Mouse (Mus musculus) liver, embryonic 12.5 days (tissue): ENCODE measurements around the gene Lmx1a. TPM values are rescaled to one million over a fixed set of nuclear protein-coding genes. Genes with fewer than 3 reads are reported as not detected.

Source experiments
- ATAC-seq: fragments of 200-750 bp; cut with Nextera tagmentation; 2 replicates; pipeline ENCODE4 v1.8.0; 2017; ENCODE audit warnings: moderate number of reproducible peaks, mild to moderate bottlenecking, moderate library complexity
- H3K27ac ChIP-seq: fragments of 300-500 bp; sonication (generic); 2 replicates; pipeline ENCODE4 v1.5.1; 2016; ENCODE audit warnings: mild to moderate bottlenecking
- H3K27me3 ChIP-seq: fragments of 300-500 bp; sonication (generic); replicated peaks from 2 replicates; pipeline ENCODE4 v1.6.1; 2016; ENCODE audit warnings: mild to moderate bottlenecking, moderate library complexity
- H3K36me3 ChIP-seq: fragments of 300-500 bp; sonication (generic); 2 replicates; pipeline ENCODE4 v1.6.1; 2016; ENCODE audit warnings: mild to moderate bottlenecking, moderate library complexity
- H3K4me1 ChIP-seq: fragments of 300-500 bp; sonication (generic); 2 replicates; pipeline ENCODE4 v1.6.1; 2016
- H3K4me2 ChIP-seq: fragments of 300-500 bp; sonication (generic); 2 replicates; pipeline ENCODE4 v1.6.1; 2016; ENCODE audit warnings: mild to moderate bottlenecking, moderate library complexity
- H3K4me3 ChIP-seq: fragments of 300-500 bp; sonication (generic); 2 replicates; pipeline ENCODE4 v1.5.1; 2016; ENCODE audit warnings: mild to moderate bottlenecking, moderate library complexity
- H3K9ac ChIP-seq: fragments of 300-500 bp; sonication (generic); 2 replicates; pipeline ENCODE4 v1.6.1; 2016; ENCODE audit warnings: mild to moderate bottlenecking, moderate library complexity
- H3K9me3 ChIP-seq: fragments of 300-500 bp; sonication (generic); replicated peaks from 2 replicates; pipeline ENCODE4 v1.6.1; 2016; ENCODE audit warnings: mild to moderate bottlenecking, moderate library complexity
- WGBS: fragments of 180-500 bp; shearing (Covaris S2); methylation state at CpG from one replicate; pipeline ENCODE4 v1.1.7; 2016; ENCODE audit not compliant: insufficient replicate concordance; 5-methylcytosine and 5-hydroxymethylcytosine counted together
- polyA plus RNA-seq: library from polyadenylated mRNA; unstranded; fragments of >200 nt; fragmentation: Nextera tagmentation; extraction: Ambion mirVana; gene quantifications from 2 replicates; pipeline ENCODE4 v1.2.1, GENCODE M21; 2016

The Lmx1a gene
- 1.2 and 1.6 TPM in 2 replicates for polyA plus RNA-seq

DNA sequence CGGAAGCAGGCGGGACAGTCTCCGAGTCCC lies at the start of gene Lmx1a:
Gene Lmx1a (plus strand): TSS at position 6 of the 30 bp plus-strand sequence.
- Histone ChIP-seq H3K4me3 (peak within 1 kb of the TSS; percentile 40), H3K27me3 (peaks cover 84% of the 10 kb centered on the region), H3K27ac (no peak within 1 kb of the TSS), H3K9ac (no peak within 1 kb of the TSS), H3K4me2 (peak within 1 kb of the TSS; percentile 60), H3K4me1 (no peaks in the 10 kb centered on the region), H3K9me3 (no peaks in the 10 kb centered on the region), H3K36me3 (no peaks in the 10 kb centered on the region)
- ATAC-seq, result no peak
- WGBS, result 4% methylated on average over 3 of the region's 3 CpGs

DNA sequence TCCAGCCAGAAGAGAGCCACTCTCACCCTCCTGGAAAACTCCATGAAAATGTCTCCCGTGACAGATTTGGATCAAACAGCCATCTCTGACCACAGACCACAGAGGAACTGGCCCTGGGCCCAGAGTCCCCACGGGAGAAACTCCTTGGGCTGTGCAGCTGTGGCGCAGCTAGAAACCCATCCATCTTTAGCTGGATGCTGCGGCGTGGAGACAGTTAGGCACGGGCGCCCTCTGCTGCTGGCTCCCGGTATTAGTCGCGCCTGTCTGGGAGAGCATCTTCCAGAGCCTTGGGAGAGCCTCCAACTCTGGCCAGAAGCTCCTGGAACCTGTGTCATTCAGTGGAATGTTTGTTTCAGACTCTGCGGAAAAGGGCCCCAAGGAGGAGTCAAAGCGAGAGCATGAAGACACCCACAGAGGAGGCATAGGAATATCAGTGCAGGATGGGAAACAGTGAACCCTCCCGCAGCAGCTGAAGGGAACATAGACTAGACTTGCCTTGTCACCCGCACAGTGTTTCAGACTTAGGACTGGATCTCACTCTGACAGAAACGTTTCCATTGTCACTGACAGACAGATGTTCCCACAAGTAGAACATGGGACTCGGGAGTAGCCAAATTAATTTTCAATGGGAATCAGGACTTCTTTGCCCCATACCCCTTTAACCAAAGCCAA lies 44.0 kb upstream of the Lmx1a start:
- peaks cover 30% of the 10 kb centered on the region for H3K27me3 ChIP-seq
- no peak for ATAC-seq
- no peak overlapping the region for H3K4me3 ChIP-seq
- H3K4me1 ChIP-seq, result no peaks in the 10 kb centered on the region
- H3K36me3 ChIP-seq, result no peaks in the 10 kb centered on the region
- no peak overlapping the region for H3K4me2 ChIP-seq
- no peak overlapping the region for H3K9ac ChIP-seq
- H3K27ac ChIP-seq, result no peak overlapping the region
- 16% methylated on average over 16 of the region's 16 CpGs for WGBS
- no peaks in the 10 kb centered on the region for H3K9me3 ChIP-seq

DNA sequence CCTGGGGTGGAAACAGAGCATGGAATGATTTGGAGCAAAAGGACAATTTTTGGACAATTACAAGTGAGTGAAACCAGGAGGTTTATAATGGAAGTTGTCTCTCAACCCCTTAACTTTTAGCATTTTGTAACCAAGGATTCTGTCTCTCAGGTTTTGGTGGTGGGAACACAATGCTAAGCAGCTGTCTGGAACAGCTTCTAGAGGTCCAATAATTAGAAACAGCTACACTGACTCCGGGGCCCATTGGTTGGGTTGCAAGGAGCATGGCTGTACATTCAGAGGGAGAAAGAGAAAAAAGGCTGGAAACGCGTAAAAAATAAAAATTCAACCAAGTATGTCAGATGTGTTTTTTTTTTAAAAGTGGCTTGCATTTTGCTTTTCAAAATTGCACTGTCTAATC lies 40.4 kb upstream of the Lmx1a start:
- H3K9me3 ChIP-seq, result no peaks in the 10 kb centered on the region
- peaks cover 12% of the 10 kb centered on the region; the same call in 1 of the 2 replicates for H3K27me3 ChIP-seq
- no peaks in the 10 kb centered on the region for H3K36me3 ChIP-seq
- H3K4me1 ChIP-seq, result no peaks in the 10 kb centered on the region
- 78% methylated on average over 3 of the region's 3 CpGs for WGBS
- no peak overlapping the region for H3K4me2 ChIP-seq
- H3K9ac ChIP-seq, result no peak overlapping the region
- no peak overlapping the region for H3K27ac ChIP-seq
- ATAC-seq, result no peak
- no peak overlapping the region for H3K4me3 ChIP-seq

DNA sequence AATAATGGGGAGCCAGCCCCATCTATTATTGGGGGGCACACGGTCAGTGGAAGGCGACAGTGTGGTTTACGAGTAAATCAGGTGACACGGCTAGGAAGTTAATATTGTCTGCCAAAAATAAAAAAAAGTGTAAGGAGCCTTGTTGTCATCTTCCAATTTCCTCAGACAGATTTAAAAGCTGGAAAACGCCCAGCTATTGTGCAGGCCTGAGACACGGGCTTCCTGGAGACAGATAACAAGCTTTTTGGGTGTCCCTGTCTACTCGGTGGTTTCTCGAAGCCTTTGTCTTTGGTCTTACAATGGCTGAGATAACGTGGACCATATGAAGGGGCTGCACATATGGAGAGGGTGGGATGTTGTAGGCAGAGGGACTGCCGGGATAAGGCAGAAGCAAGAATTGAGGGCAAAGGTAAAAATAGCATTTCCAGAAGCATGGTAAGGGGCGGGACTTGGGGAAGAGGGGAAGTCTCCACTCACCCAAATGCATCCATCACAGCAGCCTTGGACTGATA lies 39.9 kb upstream of the Lmx1a start:
- Histone ChIP-seq H3K9ac (no peak overlapping the region), H3K4me1 (no peaks in the 10 kb centered on the region), H3K4me2 (no peak overlapping the region), H3K4me3 (no peak overlapping the region), H3K27ac (no peak overlapping the region), H3K36me3 (no peaks in the 10 kb centered on the region), H3K9me3 (no peaks in the 10 kb centered on the region), H3K27me3 (peaks cover 7% of the 10 kb centered on the region; the same call in 1 of the 2 replicates)
- WGBS, result 53% methylated on average over 11 of the region's 11 CpGs
- no peak for ATAC-seq

DNA sequence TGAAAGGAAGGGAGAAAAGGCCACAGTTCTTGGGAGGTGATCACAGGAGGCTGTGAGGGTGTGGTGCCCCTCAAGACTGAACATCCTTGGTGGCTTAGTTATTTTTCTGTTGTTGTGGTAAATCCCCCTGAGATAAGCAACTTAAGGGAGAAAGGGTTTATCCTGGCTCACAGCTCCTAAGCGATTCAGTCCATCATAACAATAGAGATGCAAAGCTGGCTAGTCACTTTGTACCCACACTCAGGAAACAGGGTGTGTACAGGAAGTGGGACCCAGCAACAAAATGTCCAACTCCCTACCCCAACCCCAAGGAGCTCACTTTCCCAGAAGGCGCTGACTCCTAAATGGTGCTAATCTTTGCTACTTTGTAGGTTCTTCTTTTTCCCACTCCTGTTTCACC lies 36.7 kb upstream of the Lmx1a start:
- no peak for ATAC-seq
- H3K9ac ChIP-seq, result no peak overlapping the region
- WGBS, result 56% methylated on average over 2 of the region's 2 CpGs
- H3K4me2 ChIP-seq, result no peak overlapping the region
- H3K4me3 ChIP-seq, result no peak overlapping the region
- no peaks in the 10 kb centered on the region for H3K9me3 ChIP-seq
- no peak overlapping the region for H3K27ac ChIP-seq
- H3K4me1 ChIP-seq, result no peaks in the 10 kb centered on the region
- peaks cover 14% of the 10 kb centered on the region for H3K27me3 ChIP-seq
- no peaks in the 10 kb centered on the region for H3K36me3 ChIP-seq

DNA sequence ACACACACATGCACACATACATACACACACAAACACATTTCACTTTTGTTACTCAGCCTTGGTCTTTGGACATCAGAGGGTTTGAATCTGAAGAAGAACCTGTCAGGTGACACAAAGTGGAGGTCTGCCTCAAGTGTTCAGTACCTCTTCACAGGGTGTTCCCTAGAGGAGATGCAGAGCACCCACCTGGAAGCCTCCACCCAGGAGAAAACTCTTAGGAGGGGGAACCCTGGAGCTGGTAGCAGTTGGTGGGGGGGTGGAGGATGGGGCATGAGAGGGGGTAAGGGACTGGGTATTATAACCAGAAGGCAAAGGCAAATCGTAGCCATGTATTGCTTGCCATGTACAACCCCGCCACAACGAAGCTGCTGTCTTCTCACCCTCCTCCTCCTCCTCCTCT lies 30.0 kb upstream of the Lmx1a start:
- no peak overlapping the region for H3K4me3 ChIP-seq
- H3K9me3 ChIP-seq, result no peaks in the 10 kb centered on the region
- H3K4me1 ChIP-seq, result no peaks in the 10 kb centered on the region
- no peak overlapping the region for H3K4me2 ChIP-seq
- no peak for ATAC-seq
- H3K27me3 ChIP-seq, result peaks cover 59% of the 10 kb centered on the region
- no peak overlapping the region for H3K9ac ChIP-seq
- 52% methylated on average over 3 of the region's 3 CpGs for WGBS
- no peaks in the 10 kb centered on the region for H3K36me3 ChIP-seq
- no peak overlapping the region for H3K27ac ChIP-seq

DNA sequence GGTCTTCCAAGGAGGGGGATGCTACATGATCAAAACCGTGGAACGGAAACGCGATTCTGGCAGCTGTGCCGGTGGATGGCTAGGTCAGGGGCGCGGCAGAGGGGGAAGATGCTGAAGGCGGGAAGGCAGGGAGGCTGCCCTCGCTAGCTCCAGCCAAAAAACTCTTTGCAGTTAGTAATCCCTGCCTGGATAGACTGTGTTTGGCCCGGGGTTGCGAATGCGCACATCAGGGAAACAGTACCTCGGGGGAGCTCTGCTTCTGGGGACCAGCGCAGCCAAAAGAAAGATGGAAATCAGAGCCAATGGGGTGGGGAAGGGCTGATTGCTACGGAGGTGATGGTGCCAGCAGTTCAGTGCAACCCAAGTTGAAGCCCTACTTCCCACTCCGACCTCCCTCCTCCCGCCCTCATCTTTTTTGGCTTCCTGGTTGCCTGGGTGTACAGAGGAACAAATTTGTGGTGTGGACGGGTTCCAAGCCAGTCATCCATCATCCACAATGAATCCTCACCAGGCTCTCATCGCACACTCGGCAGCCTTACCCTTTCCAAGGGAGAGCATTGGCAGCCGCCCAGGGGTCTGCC lies 28.4 kb upstream of the Lmx1a start:
- 6% methylated on average over 21 of the region's 21 CpGs for WGBS
- no peaks in the 10 kb centered on the region for H3K36me3 ChIP-seq
- H3K9me3 ChIP-seq, result no peaks in the 10 kb centered on the region
- no peak overlapping the region for H3K27ac ChIP-seq
- no peak overlapping the region for H3K4me3 ChIP-seq
- ATAC-seq, result no peak
- H3K4me1 ChIP-seq, result no peaks in the 10 kb centered on the region
- H3K27me3 ChIP-seq, result peaks cover 66% of the 10 kb centered on the region
- no peak overlapping the region for H3K4me2 ChIP-seq
- H3K9ac ChIP-seq, result no peak overlapping the region

DNA sequence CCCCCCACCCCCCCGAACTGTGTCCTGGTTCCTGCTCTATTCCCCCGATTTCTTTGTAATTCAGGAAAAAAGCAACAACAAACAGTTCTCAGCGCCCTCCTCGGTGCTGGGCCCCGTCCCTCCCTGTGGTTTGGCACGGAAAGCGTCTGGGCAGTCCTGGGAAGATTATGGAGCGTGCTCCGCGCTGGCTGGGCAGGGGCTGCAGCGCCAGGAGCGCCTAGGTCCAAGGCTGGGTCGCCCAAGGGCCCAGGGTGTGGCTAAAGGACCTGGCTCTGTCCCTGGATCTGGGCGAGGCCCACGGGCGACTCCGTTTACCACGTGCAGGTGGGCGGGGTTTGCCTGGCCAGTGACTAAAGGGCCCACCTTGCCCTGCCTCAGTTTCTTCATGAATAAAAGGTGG lies 27.9 kb upstream of the Lmx1a start:
- no peak for ATAC-seq
- Histone ChIP-seq H3K27ac (no peak overlapping the region), H3K27me3 (peaks cover 66% of the 10 kb centered on the region), H3K4me1 (no peaks in the 10 kb centered on the region), H3K9ac (no peak overlapping the region), H3K4me2 (no peak overlapping the region; the same call in 1 of the 2 replicates), H3K4me3 (no peak overlapping the region), H3K9me3 (no peaks in the 10 kb centered on the region), H3K36me3 (no peaks in the 10 kb centered on the region)
- 4% methylated on average over 19 of the region's 19 CpGs for WGBS

DNA sequence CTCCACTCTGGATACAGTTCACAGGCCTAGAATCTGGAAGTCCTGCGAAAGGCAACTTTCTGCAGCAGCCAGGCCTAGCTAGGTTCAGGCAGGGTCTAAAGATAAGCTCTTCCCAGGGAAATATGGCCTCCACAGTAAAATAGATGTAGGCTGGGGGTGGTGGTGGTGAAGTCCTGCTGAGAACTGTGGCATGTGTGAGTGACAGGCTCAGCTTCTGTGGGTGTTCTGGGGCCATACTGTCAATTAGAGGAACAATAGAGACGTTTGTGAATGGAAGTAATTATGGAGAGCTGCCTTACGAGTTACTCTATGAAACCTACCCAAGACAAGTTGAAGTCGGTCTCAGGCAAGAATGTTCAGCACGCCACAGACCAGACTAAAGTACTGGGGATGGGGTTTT lies 25.9 kb upstream of the Lmx1a start:
- 50% methylated on average over 5 of the region's 5 CpGs for WGBS
- no peaks in the 10 kb centered on the region for H3K36me3 ChIP-seq
- no peak for ATAC-seq
- H3K27me3 ChIP-seq, result peaks cover 52% of the 10 kb centered on the region
- H3K4me1 ChIP-seq, result no peaks in the 10 kb centered on the region
- H3K4me2 ChIP-seq, result no peak overlapping the region
- no peak overlapping the region for H3K9ac ChIP-seq
- H3K4me3 ChIP-seq, result no peak overlapping the region
- H3K9me3 ChIP-seq, result no peaks in the 10 kb centered on the region
- no peak overlapping the region for H3K27ac ChIP-seq

DNA sequence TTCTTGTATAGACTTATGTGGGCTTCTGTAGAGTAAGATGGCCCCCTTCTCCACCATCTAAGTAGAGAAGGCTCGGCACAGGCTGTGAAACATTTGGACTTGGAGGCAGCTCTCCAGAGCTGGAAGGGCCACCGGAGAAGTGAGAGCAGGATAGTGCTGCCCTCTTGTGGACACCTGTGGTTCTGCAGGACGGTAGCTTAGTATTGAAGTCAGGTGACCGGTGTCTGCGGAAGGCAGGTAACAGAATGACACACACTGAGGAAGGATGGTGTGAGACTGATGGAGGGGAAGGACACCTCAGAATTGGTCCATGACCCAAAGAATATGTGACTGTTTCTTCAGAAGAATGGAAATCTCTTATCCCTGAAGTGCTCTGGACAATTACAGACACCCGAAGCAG lies 19.2 kb upstream of the Lmx1a start:
- no peaks in the 10 kb centered on the region for H3K9me3 ChIP-seq
- no peak overlapping the region for H3K27ac ChIP-seq
- 32% methylated on average over 6 of the region's 6 CpGs for WGBS
- no peak overlapping the region for H3K4me3 ChIP-seq
- peaks cover 48% of the 10 kb centered on the region for H3K27me3 ChIP-seq
- H3K9ac ChIP-seq, result no peak overlapping the region
- no peaks in the 10 kb centered on the region for H3K4me1 ChIP-seq
- no peak overlapping the region for H3K4me2 ChIP-seq
- no peak for ATAC-seq
- no peaks in the 10 kb centered on the region for H3K36me3 ChIP-seq

DNA sequence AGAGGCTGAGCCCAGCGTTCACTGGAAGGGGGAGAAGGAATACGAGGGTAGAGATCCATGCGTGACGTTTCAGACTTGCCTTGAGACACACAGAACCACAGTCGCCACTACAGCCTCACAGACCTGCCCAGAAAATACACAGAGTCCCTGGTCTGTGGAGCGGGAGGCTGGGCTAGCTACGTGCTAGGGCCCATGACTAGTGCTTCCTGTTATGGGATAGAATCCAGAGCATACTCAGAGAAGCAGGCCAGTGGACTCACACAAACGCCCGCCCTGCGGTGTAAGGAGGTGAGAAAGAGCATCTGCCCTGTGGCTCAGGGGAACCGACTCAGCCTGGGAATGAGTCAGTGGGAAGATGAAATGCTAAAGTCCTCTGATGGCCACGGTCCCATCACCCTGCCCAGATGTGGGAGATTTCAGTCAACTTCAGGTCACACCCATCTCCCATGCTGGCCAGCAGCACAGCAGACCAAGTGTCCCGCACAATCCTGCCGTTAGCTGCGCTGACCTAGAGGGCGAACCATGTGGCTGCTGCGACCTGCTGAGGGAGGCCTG lies 16.5 kb upstream of the Lmx1a start:
- no peak overlapping the region for H3K4me2 ChIP-seq
- H3K27me3 ChIP-seq, result peaks cover 54% of the 10 kb centered on the region
- no peak overlapping the region for H3K4me3 ChIP-seq
- WGBS, result 19% methylated on average over 17 of the region's 17 CpGs
- H3K9ac ChIP-seq, result no peak overlapping the region
- no peaks in the 10 kb centered on the region for H3K36me3 ChIP-seq
- no peaks in the 10 kb centered on the region for H3K9me3 ChIP-seq
- no peak overlapping the region for H3K27ac ChIP-seq
- H3K4me1 ChIP-seq, result no peaks in the 10 kb centered on the region
- ATAC-seq, result no peak

DNA sequence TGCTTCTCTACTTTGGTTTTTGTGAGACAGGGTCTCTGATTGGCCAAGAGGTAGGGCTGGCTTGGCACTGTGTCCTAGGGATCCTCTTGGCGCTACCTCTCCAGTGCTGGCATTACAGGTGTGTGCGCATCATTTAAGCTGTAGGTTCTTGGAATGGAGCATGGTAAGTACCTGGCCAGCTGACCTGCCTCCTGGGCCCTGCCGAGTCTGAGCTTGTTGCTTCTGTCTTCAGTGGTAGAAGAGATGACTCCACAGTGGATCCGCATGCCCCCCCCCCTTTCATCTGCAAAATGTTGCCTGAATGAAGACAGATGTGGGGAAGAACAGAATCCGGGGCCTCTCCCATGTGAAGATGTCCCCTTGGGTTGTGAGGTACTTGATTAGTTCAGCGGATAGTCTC lies 10.0 kb upstream of the Lmx1a start:
- Histone ChIP-seq H3K9ac (no peak overlapping the region), H3K27ac (no peak overlapping the region), H3K9me3 (no peaks in the 10 kb centered on the region), H3K4me1 (no peaks in the 10 kb centered on the region), H3K4me3 (no peak overlapping the region), H3K36me3 (no peaks in the 10 kb centered on the region), H3K4me2 (no peak overlapping the region), H3K27me3 (peaks cover 20% of the 10 kb centered on the region; the same call in 1 of the 2 replicates)
- WGBS, result 79% methylated on average over 6 of the region's 6 CpGs
- ATAC-seq, result no peak

DNA sequence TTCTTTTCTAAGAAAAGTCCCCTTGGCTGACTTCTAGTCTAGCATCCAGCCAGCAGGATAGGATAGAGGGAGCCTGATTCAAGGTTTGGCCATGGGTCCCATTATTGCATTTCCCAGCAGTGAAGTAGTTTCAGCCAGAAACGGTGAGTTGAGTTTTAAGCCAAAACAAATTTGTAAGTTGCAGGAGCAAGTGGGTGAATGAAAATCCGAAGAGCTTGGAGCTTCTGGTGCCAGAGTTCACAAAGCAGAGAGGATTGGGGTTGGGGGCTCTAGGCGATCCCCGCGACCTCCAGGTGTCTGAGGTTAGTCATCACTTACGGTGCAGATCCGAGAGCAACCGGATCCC lies 1.1 kb upstream of the Lmx1a start:
- no peak for ATAC-seq
- H3K4me2 ChIP-seq, result peak overlapping the region; percentile 60; the same call in 1 of the 2 replicates

More for the DNA sequence above, 1.1 kb upstream of the Lmx1a start:
- Histone ChIP-seq H3K9me3 (no peaks in the 10 kb centered on the region), H3K36me3 (no peaks in the 10 kb centered on the region), H3K4me1 (no peaks in the 10 kb centered on the region), H3K9ac (no peak overlapping the region), H3K4me3 (no peak overlapping the region), H3K27me3 (peaks cover 74% of the 10 kb centered on the region), H3K27ac (no peak overlapping the region)
- under 1% methylated on average over 8 of the region's 8 CpGs for WGBS
